Mouse (Mus musculus) hindbrain, embryonic 11.5 days (tissue): ENCODE data around the gene Clec16a. TPM values are rescaled to one million over a fixed set of nuclear protein-coding genes. Genes with fewer than 3 reads are reported as not detected.

Experiments used
- ATAC-seq: fragments of 200-750 bp; cut with Nextera tagmentation; 2 replicates; pipeline ENCODE4 v1.8.0; 2017; ENCODE audit warnings: mild to moderate bottlenecking, moderate TSS enrichment, moderate library complexity; ENCODE audit not compliant: low FRiP score
- DNase-seq: peaks from one replicate; pipeline ENCODE4 v3.0.0-alpha.2; 2015; ENCODE audit warnings: low spot score
- H3K27ac ChIP-seq: fragments of 300-500 bp; sonication (generic); 2 replicates; pipeline ENCODE4 v1.5.1; 2014; ENCODE audit warnings: mild to moderate bottlenecking, low read depth, low read length
- H3K27me3 ChIP-seq: fragments of 300-500 bp; sonication (generic); 2 replicates; pipeline ENCODE4 v1.6.1; 2014; ENCODE audit warnings: mild to moderate bottlenecking, low read length, moderate library complexity, mixed read lengths; ENCODE audit not compliant: control insufficient read depth, insufficient read depth
- H3K36me3 ChIP-seq: fragments of 300-500 bp; sonication (generic); 2 replicates; pipeline ENCODE4 v1.6.1; 2014; ENCODE audit warnings: mild to moderate bottlenecking, low read length, moderate library complexity, mixed read lengths; ENCODE audit not compliant: control insufficient read depth, insufficient read depth
- H3K4me1 ChIP-seq: fragments of 300-500 bp; sonication (generic); replicated peaks from 2 replicates; pipeline ENCODE4 v1.6.1; 2014; ENCODE audit warnings: low read length, mixed read lengths; ENCODE audit not compliant: control insufficient read depth, insufficient read depth
- H3K4me2 ChIP-seq: fragments of 300-500 bp; sonication (generic); replicated peaks from 2 replicates; pipeline ENCODE4 v1.6.1; 2014; ENCODE audit warnings: mild to moderate bottlenecking, low read depth, low read length
- H3K4me3 ChIP-seq: fragments of 300-500 bp; sonication (generic); 2 replicates; pipeline ENCODE4 v1.5.1; 2014; ENCODE audit warnings: low read depth, low read length
- H3K9ac ChIP-seq: fragments of 300-500 bp; sonication (generic); 2 replicates; pipeline ENCODE4 v1.6.1; 2014; ENCODE audit warnings: low read depth, low read length
- H3K9me3 ChIP-seq: fragments of 300-500 bp; sonication (generic); 2 replicates; pipeline ENCODE4 v1.6.1; 2016; ENCODE audit warnings: low read length; ENCODE audit not compliant: control insufficient read depth
- whole genome bisulfite sequencing: fragments of 180-500 bp; shearing (Covaris S2); extraction: QIAGEN DNeasy Blood & Tissue Kit; methylation state at CpG from one replicate; pipeline ENCODE4 v1.1.7; 2014; 5-methylcytosine and 5-hydroxymethylcytosine counted together
- polyA plus RNA-seq: library from polyadenylated mRNA; unstranded; fragments of >200 nt; fragmentation: Nextera tagmentation; extraction: Ambion mirVana; gene quantifications from 2 replicates; pipeline ENCODE4 v1.2.1, GENCODE M21; 2014

Gene Clec16a
- polyA plus RNA-seq, 1 experiment from 2014 or later, result 55.7 TPM

DNA sequence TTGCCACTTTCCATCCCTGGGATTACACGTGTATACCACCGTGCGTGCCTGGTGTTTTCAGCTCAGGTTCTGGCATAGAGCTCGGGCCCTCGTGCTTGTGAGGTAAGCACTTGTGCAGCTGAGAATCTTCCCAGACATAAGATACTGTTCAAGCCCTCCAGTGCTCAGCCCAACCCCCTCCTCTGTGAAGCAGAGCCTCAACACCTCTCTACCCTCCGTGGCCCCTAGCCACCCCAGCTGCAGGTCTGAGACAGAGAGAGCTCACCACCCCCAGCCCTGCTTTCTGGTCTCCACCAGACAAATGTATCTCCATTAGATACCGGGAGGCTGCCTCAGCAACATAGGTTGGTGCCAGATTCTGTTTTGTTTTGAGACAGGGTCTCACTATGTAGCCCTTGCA is 204.1 kb downstream of the Clec16a start:
- H3K4me1 ChIP-seq, result no peaks in the 10 kb centered on the region
- H3K27ac ChIP-seq, result no peak overlapping the region
- H3K36me3 ChIP-seq, result no peaks in the 10 kb centered on the region
- DNase-seq (no peak), ATAC-seq (no peak)
- no peak overlapping the region for H3K4me2 ChIP-seq
- H3K9ac ChIP-seq, result no peak overlapping the region
- WGBS, result 78% methylated on average over 7 of the region's 7 CpGs
- no peak overlapping the region for H3K4me3 ChIP-seq
- H3K9me3 ChIP-seq, result no peaks in the 10 kb centered on the region
- H3K27me3 ChIP-seq, result no peaks in the 10 kb centered on the region

DNA sequence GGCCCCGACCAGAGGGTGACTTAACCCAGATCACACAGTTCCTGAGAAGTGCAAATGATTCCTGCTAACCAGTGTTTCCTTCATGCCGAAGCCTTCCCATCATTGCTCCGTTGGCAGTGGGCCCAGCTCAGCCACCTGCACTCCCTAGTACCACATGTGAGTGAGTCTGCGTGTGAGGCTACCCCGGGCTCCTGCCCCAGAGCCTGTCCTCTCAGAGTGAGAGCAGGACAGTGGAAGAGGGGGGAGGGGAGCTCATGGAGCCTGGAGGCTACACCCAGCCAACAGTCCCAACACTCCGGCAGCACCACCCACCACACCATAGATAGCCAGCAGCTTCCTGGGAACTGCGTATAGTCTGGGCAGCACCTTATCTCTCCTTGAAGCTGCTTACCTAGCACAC is 204.7 kb downstream of the Clec16a start:
- DNase-seq, result no peak
- H3K9ac ChIP-seq, result no peak overlapping the region
- H3K4me2 ChIP-seq, result no peak overlapping the region
- H3K36me3 ChIP-seq, result no peaks in the 10 kb centered on the region
- no peaks in the 10 kb centered on the region for H3K9me3 ChIP-seq
- H3K27ac ChIP-seq, result no peak overlapping the region
- H3K4me3 ChIP-seq, result no peak overlapping the region
- H3K27me3 ChIP-seq, result no peaks in the 10 kb centered on the region
- ATAC-seq, result no peak
- no peaks in the 10 kb centered on the region for H3K4me1 ChIP-seq
- 76% methylated on average over 7 of the region's 7 CpGs for WGBS

- Histone ChIP-seq H3K27me3 (no peaks in the 10 kb centered on the region), H3K4me3 (no peak overlapping the region), H3K27ac (no peak overlapping the region), H3K4me1 (no peaks in the 10 kb centered on the region), H3K9me3 (no peaks in the 10 kb centered on the region), H3K4me2 (no peak overlapping the region), H3K9ac (no peak overlapping the region), H3K36me3 (no peaks in the 10 kb centered on the region)
- 88% methylated on average over 3 of the region's 3 CpGs for WGBS
- DNase-seq (no peak), ATAC-seq (no peak)
Observed at GRCm38 (mm10) chr16:10754521-10755296, 209.6 kb downstream of the Clec16a start.

DNA sequence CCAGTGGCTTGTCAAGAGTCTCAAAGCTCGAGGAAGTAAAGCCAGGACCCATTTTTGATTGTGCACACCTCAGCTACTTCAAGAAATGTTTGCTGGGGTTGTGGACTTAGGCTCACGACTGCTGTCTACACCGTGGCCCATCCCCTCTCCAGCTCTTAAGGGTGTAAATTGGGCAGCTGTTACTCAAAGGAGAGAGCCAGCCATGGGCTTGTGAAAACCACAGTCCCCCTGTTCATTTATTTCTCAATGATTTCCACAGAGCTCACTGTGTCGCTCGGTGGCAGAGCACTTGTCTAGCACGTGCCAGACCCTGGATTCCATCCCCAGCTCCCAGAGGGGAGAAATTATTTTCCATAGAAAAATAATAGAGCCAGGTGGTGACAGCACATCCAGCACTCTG is 211.0 kb downstream of the Clec16a start:
- no peak overlapping the region for H3K4me2 ChIP-seq
- DNase-seq, result no peak
- no peak overlapping the region for H3K27ac ChIP-seq
- H3K9ac ChIP-seq, result no peak overlapping the region
- H3K4me3 ChIP-seq, result no peak overlapping the region
- 85% methylated on average over 4 of the region's 6 CpGs for WGBS
- no peaks in the 10 kb centered on the region for H3K9me3 ChIP-seq
- no peaks in the 10 kb centered on the region for H3K27me3 ChIP-seq
- no peak for ATAC-seq
- no peaks in the 10 kb centered on the region for H3K4me1 ChIP-seq
- H3K36me3 ChIP-seq, result no peaks in the 10 kb centered on the region

- H3K27me3 ChIP-seq, result no peaks in the 10 kb centered on the region
- no peak overlapping the region for H3K27ac ChIP-seq
- WGBS, result 66% methylated on average over 8 of the region's 8 CpGs
- H3K4me3 ChIP-seq, result no peak overlapping the region
- no peaks in the 10 kb centered on the region for H3K9me3 ChIP-seq
- H3K4me2 ChIP-seq, result no peak overlapping the region
- no peaks in the 10 kb centered on the region for H3K36me3 ChIP-seq
- no peak overlapping the region for H3K9ac ChIP-seq
- H3K4me1 ChIP-seq, result no peaks in the 10 kb centered on the region
- DNase-seq (no peak), ATAC-seq (no peak)
Observed at GRCm38 (mm10) chr16:10761182-10761581, 216.0 kb downstream of the Clec16a start.

- Histone ChIP-seq H3K27ac (no peak overlapping the region), H3K9me3 (no peaks in the 10 kb centered on the region), H3K36me3 (no peaks in the 10 kb centered on the region), H3K4me3 (no peak overlapping the region), H3K9ac (no peak overlapping the region), H3K4me1 (no peaks in the 10 kb centered on the region), H3K4me2 (no peak overlapping the region), H3K27me3 (no peaks in the 10 kb centered on the region)
- ATAC-seq (no peak), DNase-seq (no peak)
- WGBS, result 80% methylated on average over 4 of the region's 5 CpGs
Observed at GRCm38 (mm10) chr16:10762569-10763180, 217.5 kb downstream of the Clec16a start.

DNA sequence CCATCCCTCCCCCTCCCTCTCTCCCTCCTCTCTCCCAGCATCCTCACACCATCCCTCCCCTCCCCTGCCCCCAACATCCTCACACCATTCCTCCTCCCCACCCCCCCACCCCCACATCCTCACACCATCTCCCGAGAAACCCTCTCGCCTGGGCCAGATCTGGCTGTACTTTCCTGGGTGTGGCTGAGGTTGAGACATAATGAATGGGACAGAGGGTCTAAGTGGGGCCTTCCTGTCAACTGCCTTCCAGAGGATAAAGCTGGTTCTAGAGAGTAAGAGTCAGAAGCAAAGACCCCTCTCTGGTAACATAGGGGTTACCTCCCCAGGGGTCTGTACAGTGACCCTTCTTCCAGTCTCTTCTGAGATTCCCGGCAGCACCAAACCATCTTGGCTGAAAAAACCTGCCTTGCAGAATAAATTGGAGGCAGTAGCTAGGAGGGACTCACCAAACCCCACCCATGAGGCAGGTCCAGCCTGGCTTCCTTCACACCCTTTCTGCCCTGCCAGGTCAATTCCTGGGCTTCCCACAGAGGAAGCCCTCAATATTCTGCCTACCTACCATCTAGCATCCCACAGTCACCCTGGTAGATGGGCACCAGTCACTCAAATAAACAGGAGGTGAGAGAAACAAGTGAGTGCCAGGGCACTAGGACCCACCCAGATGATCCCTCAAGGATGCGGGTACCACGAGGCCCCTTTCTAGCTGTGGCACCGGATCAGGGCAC is 218.6 kb downstream of the Clec16a start:
- H3K27ac ChIP-seq, result no peak overlapping the region
- H3K9me3 ChIP-seq, result no peaks in the 10 kb centered on the region
- H3K4me2 ChIP-seq, result no peak overlapping the region
- no peak for ATAC-seq
- H3K9ac ChIP-seq, result no peak overlapping the region
- no peaks in the 10 kb centered on the region for H3K36me3 ChIP-seq
- DNase-seq, result no peak
- no peaks in the 10 kb centered on the region for H3K4me1 ChIP-seq
- 73% methylated on average over 6 of the region's 6 CpGs for WGBS
- H3K4me3 ChIP-seq, result no peak overlapping the region
- H3K27me3 ChIP-seq, result no peaks in the 10 kb centered on the region

GRCm38 (mm10) chr16:10764323-10764722 is 219.2 kb downstream of the Clec16a start:
- Histone ChIP-seq H3K4me2 (no peak overlapping the region), H3K9me3 (no peaks in the 10 kb centered on the region), H3K9ac (no peak overlapping the region), H3K4me3 (no peak overlapping the region), H3K27me3 (no peaks in the 10 kb centered on the region), H3K4me1 (no peaks in the 10 kb centered on the region), H3K27ac (no peak overlapping the region), H3K36me3 (no peaks in the 10 kb centered on the region)
- DNase-seq (no peak), ATAC-seq (no peak)
- 56% methylated on average over 2 of the region's 2 CpGs for whole genome bisulfite sequencing
